12 mouse cellular contexts compared by ENCODE assay signal in genomic region chr12:3881474-3881873, GRCm38 (mm10).
"Had no signal": no experiment of that assay in that cellular context is flagged by ENCODE, and none has a peak within 500 bp of the region (broad histone marks: within the 10 kb centered on the region; RNA-seq: fewer than 3 reads in every experiment).

No protein-coding gene starts in this region.

- H3K4me3 ChIP-seq: kidney, embryonic 15.5 days; limb, embryonic 15.5 days; liver, embryonic 12.5 days; midbrain, embryonic 13.5 days; myocyte; neural tube, embryonic 15.5 days had no signal

- H3K9me3 ChIP-seq: kidney, embryonic 15.5 days; limb, embryonic 15.5 days; liver, embryonic 12.5 days; midbrain, embryonic 13.5 days; neural tube, embryonic 15.5 days had no signal

- DNase-seq: kidney, postnatal 25 days; lung, embryonic 14.5 days; lung, postnatal 10 days; thymus, postnatal 4 days had no signal

- H3K27me3 ChIP-seq: kidney, embryonic 15.5 days; limb, embryonic 15.5 days; liver, embryonic 12.5 days; midbrain, embryonic 13.5 days; neural tube, embryonic 15.5 days had no signal

- ATAC-seq: liver, embryonic 12.5 days; midbrain, embryonic 13.5 days had no signal

- H3K4me2 ChIP-seq: kidney, embryonic 15.5 days; limb, embryonic 15.5 days; liver, embryonic 12.5 days; lung, embryonic 14.5 days; midbrain, embryonic 13.5 days; neural tube, embryonic 15.5 days had no signal

- H3K27ac ChIP-seq: kidney, embryonic 15.5 days; limb, embryonic 15.5 days; liver, embryonic 12.5 days; macrophage; midbrain, embryonic 13.5 days; neural tube, embryonic 15.5 days; stomach, postnatal 0 days had no signal

- H3K9ac ChIP-seq: kidney, embryonic 15.5 days; limb, embryonic 15.5 days; liver, embryonic 12.5 days; lung, embryonic 14.5 days; midbrain, embryonic 13.5 days; neural tube, embryonic 15.5 days had no signal
